Mouse (Mus musculus) liver, embryonic 15.5 days (tissue): ENCODE results near the gene Ccdc141. TPM values are rescaled to one million over a fixed set of nuclear protein-coding genes. Genes with fewer than 3 reads are reported as not detected.

Experiments used
- ATAC-seq: fragments of 200-750 bp; cut with Nextera tagmentation; 2 replicates; pipeline ENCODE4 v1.8.0; 2017; ENCODE audit warnings: moderate number of reproducible peaks, mild to moderate bottlenecking, moderate library complexity; ENCODE audit not compliant: insufficient read depth
- H3K27ac ChIP-seq: fragments of 300-500 bp; sonication (generic); replicated peaks from 2 replicates; pipeline ENCODE4 v1.5.1; 2015; ENCODE audit warnings: mild to moderate bottlenecking, inconsistent platforms
- H3K27me3 ChIP-seq: fragments of 300-500 bp; sonication (generic); 2 replicates; pipeline ENCODE4 v1.6.1; 2015; ENCODE audit warnings: mild to moderate bottlenecking, inconsistent platforms
- H3K36me3 ChIP-seq: fragments of 300-500 bp; sonication (generic); replicated peaks from 2 replicates; pipeline ENCODE4 v1.6.1; 2015; ENCODE audit warnings: moderate library complexity, mild to moderate bottlenecking, inconsistent platforms
- H3K4me1 ChIP-seq: fragments of 300-500 bp; sonication (generic); replicated peaks from 2 replicates; pipeline ENCODE4 v1.6.1; 2015; ENCODE audit warnings: inconsistent platforms
- H3K4me2 ChIP-seq: fragments of 300-500 bp; sonication (generic); 2 replicates; pipeline ENCODE4 v1.6.1; 2015; ENCODE audit warnings: moderate library complexity, mild to moderate bottlenecking, inconsistent platforms
- H3K4me3 ChIP-seq: fragments of 300-500 bp; sonication (generic); replicated peaks from 2 replicates; pipeline ENCODE4 v1.5.1; 2015; ENCODE audit warnings: mild to moderate bottlenecking, inconsistent platforms
- H3K9ac ChIP-seq: fragments of 300-500 bp; sonication (generic); 2 replicates; pipeline ENCODE4 v1.6.1; 2015; ENCODE audit warnings: moderate library complexity, mild to moderate bottlenecking, inconsistent platforms
- H3K9me3 ChIP-seq: fragments of 300-500 bp; sonication (generic); replicated peaks from 2 replicates; pipeline ENCODE4 v1.6.1; 2016; ENCODE audit warnings: inconsistent platforms
- WGBS: fragments of 180-500 bp; shearing (Covaris S2); methylation state at CpG from one replicate; pipeline ENCODE4 v1.1.7; 2015; ENCODE audit warnings: mixed read lengths; ENCODE audit not compliant: insufficient replicate concordance; 5-methylcytosine and 5-hydroxymethylcytosine counted together
- polyA plus RNA-seq: library from polyadenylated mRNA; unstranded; fragments of >200 nt; fragmentation: Nextera tagmentation; extraction: Ambion mirVana; gene quantifications from 2 replicates; pipeline ENCODE4 v1.2.1, GENCODE M21; 2015

The Ccdc141 gene
- polyA plus RNA-seq, 1 experiment from 2014 or later: 1.4 TPM

DNA sequence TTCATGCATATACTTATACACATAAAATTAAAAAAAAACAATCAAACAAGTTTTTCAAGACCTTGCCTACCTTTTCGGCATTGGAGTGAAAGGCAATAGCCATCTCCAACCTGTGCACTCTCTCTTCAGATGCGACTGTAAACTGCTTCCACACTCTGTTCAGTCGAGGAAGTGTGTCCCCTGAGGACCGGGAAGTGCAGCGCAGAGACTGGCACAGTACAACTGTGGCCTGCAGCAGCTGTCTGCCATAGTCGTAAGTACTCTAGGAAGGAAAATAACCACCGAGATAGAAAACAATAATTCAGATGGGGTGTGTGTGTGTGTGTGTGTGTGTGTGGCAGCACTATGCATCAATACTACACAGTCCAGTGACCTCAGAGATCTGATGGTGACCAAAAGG lies 20.5 kb upstream of the Ccdc141 start:
- H3K4me1 ChIP-seq: no peaks in the 10 kb centered on the region
- no peak for ATAC-seq
- H3K9ac ChIP-seq: no peak overlapping the region
- H3K9me3 ChIP-seq: no peaks in the 10 kb centered on the region
- WGBS: 72% methylated on average over 7 of the region's 7 CpGs
- H3K4me3 ChIP-seq: no peak overlapping the region
- no peaks in the 10 kb centered on the region for H3K27me3 ChIP-seq
- H3K27ac ChIP-seq: no peak overlapping the region
- no peak overlapping the region for H3K4me2 ChIP-seq
- H3K36me3 ChIP-seq: no peaks in the 10 kb centered on the region

DNA sequence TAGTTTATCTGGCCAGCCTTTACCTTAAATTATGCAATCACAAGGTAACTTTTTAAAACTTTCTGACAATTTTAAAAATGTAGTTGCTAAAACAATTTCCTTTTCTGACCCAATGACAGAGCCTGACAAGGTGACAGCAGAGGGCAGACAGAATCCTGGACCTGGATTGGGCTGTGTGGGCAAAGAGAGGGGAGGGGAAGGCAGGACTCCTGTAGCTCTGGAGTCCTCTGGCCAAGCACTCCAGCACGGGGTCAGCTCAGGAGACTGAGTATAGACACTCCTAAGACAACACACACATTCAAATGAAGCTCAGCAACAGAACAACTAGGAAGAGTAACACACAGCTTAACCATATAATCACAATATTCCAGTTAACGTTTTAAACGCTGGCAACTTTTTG lies 19.9 kb upstream of the Ccdc141 start:
- Histone ChIP-seq H3K27me3 (no peaks in the 10 kb centered on the region), H3K4me1 (no peaks in the 10 kb centered on the region), H3K9me3 (no peaks in the 10 kb centered on the region), H3K4me2 (no peak overlapping the region), H3K36me3 (no peaks in the 10 kb centered on the region), H3K4me3 (no peak overlapping the region), H3K9ac (no peak overlapping the region), H3K27ac (no peak overlapping the region)
- ATAC-seq: no peak
- WGBS: 75% methylated on average over 3 of the region's 3 CpGs

DNA sequence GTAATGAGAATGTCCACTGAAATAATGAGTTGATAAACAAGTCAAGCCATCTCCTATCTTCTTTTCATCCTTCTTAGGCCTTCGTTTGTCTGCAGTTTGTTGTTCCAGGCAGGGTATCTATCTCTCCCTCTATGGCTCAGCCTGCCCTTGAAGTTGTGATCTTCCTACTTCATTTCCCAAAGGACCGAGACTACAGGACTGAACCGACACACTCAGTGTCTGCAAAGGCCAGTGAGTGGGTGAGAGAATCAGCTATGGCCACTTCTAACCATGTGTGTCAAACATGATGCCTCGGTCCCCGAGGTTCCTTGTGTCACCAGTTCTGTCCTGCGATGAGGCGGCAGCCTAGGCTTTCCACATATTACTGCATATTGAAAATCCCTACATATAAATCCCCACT lies 19.2 kb upstream of the Ccdc141 start:
- no peaks in the 10 kb centered on the region for H3K9me3 ChIP-seq
- no peaks in the 10 kb centered on the region for H3K4me1 ChIP-seq
- H3K36me3 ChIP-seq: no peaks in the 10 kb centered on the region
- ATAC-seq: no peak
- H3K27me3 ChIP-seq: no peaks in the 10 kb centered on the region
- no peak overlapping the region for H3K4me2 ChIP-seq
- no peak overlapping the region for H3K4me3 ChIP-seq
- H3K27ac ChIP-seq: no peak overlapping the region
- H3K9ac ChIP-seq: no peak overlapping the region
- 77% methylated on average over 7 of the region's 7 CpGs for WGBS

DNA sequence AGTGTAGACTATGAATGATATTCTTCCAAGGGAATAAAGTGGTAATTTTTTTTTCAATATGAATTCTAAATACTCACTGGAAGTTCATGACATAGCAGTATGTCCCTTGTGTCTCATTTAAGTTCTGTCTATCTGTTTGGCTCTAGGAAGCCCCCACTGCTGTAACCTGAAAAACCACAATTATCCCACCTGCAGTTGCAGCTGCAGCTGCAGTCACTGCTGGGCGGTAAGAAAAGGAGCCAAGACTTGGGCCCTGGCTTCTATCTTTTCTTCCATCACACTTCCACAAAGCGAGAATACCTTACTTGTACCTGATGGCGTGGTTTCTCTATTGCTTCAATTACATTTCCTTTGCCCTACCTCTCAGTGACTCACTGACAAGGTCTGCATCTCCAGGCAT lies 17.1 kb upstream of the Ccdc141 start:
- Histone ChIP-seq H3K4me2 (no peak overlapping the region), H3K36me3 (no peaks in the 10 kb centered on the region)
- ATAC-seq: no peak

DNA sequence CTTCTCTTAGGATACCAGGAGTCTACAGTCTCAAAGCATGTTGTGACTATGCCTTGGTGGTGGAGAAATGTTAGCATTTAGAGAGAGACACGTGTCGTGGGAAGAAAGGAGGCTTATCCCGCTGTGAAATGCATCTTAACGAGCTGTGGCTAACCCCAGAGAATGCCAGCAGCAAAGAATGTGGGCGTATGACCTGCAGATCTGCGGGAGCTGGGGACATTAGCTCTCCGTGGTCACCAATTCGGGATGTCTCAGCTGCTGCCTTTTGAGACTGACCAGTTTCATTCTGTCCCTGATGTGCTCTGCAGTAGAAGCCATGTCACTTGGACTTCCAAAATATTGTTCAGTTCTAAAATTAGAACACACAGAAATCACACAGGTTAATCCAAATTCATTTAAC lies 16.5 kb upstream of the Ccdc141 start:
- WGBS: 66% methylated on average over 8 of the region's 8 CpGs
- no peak for ATAC-seq
- H3K27me3 ChIP-seq: no peaks in the 10 kb centered on the region

More for the DNA sequence above, 17.1 kb upstream of the Ccdc141 start:
- H3K4me1 ChIP-seq: no peaks in the 10 kb centered on the region
- H3K27me3 ChIP-seq: no peaks in the 10 kb centered on the region
- H3K4me3 ChIP-seq: no peak overlapping the region
- 63% methylated on average over 3 of the region's 3 CpGs for WGBS
- H3K27ac ChIP-seq: no peak overlapping the region
- H3K9ac ChIP-seq: no peak overlapping the region
- H3K9me3 ChIP-seq: no peaks in the 10 kb centered on the region

DNA sequence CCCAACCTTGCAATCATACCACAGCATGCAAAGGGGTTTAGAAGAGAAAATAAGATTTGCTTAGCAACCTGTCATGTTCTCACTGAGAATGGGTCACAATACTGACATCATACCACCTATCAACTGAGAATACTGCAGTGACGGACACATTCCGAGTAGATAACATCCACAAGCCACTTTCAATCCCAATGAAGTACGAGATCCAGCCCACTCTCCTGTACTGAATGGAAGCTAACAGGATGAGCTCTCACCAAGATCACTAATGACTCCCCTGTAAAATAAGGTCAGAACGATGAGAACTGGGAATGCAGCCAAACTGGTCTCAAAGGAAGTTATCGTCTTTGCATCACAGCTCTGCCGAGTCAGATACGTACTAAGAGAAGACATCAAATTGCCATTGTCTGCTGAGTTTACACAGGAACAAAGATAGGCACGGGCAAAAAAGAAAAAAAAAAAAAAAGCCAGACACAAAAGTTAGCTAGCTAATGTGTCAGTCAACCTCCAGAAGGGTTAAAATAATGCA lies 13.7 kb upstream of the Ccdc141 start:
- no peak overlapping the region for H3K4me3 ChIP-seq
- no peaks in the 10 kb centered on the region for H3K27me3 ChIP-seq
- H3K27ac ChIP-seq: no peak overlapping the region
- H3K4me1 ChIP-seq: peaks cover 4% of the 10 kb centered on the region; the same call in 1 of the 2 replicates
- no peaks in the 10 kb centered on the region for H3K9me3 ChIP-seq
- WGBS: 66% methylated on average over 8 of the region's 8 CpGs
- H3K4me2 ChIP-seq: no peak overlapping the region
- no peak for ATAC-seq
- no peaks in the 10 kb centered on the region for H3K36me3 ChIP-seq
- H3K9ac ChIP-seq: no peak overlapping the region

More for the DNA sequence above, 16.5 kb upstream of the Ccdc141 start:
- no peaks in the 10 kb centered on the region for H3K9me3 ChIP-seq
- H3K4me1 ChIP-seq: no peaks in the 10 kb centered on the region
- no peak overlapping the region for H3K4me2 ChIP-seq
- H3K4me3 ChIP-seq: no peak overlapping the region
- no peak overlapping the region for H3K9ac ChIP-seq
- no peak overlapping the region for H3K27ac ChIP-seq
- no peaks in the 10 kb centered on the region for H3K36me3 ChIP-seq

DNA sequence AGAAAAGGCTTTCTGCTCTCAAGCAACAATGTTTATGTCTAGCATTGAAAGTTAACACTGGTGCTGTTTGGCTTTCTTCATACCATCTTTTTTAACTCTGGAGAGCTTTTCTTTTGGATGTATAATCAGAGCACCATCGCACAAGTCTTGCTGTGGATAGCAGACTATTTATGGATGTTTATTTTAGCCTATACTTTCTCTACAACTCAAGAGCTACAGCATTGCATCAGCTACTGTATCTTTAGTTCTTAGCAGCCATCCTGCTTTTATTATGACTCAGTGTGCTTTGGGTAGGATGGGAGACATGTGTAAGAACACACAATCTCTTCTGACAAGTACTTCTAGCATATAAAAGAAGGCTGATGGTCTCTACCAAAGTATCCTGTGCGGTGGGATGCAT lies 13.2 kb upstream of the Ccdc141 start:
- Histone ChIP-seq H3K36me3 (no peaks in the 10 kb centered on the region), H3K27me3 (no peaks in the 10 kb centered on the region), H3K4me2 (no peak overlapping the region), H3K9me3 (no peaks in the 10 kb centered on the region), H3K4me3 (no peak overlapping the region), H3K4me1 (peaks cover 9% of the 10 kb centered on the region; the same call in 1 of the 2 replicates), H3K9ac (no peak overlapping the region), H3K27ac (no peak overlapping the region)
- no peak for ATAC-seq
- 67% methylated on average over 2 of the region's 2 CpGs for WGBS

DNA sequence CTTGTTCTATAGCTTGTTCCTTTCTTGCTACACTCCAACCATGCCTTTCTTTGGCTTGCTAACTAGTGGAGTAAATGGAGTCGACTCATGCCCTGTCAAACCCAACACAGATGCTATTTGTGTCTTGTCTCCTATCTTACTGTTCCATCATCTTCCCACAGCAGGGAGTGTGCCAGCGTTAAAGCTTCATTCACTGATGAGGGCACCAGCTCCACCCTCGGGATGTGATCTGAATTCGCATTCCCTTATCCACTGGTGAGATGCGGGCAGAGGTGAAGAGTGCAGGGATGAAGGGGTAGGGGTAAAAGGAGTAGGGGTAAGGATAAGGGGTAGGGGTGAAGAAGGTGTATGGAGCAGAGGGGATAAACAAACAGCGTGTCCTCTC lies 12.6 kb upstream of the Ccdc141 start:
- Histone ChIP-seq H3K4me1 (peaks cover 14% of the 10 kb centered on the region), H3K27me3 (no peaks in the 10 kb centered on the region), H3K9ac (no peak overlapping the region), H3K4me2 (no peak overlapping the region), H3K27ac (no peak overlapping the region), H3K4me3 (no peak overlapping the region), H3K36me3 (no peaks in the 10 kb centered on the region), H3K9me3 (no peaks in the 10 kb centered on the region)
- ATAC-seq: no peak
- WGBS: 58% methylated on average over 6 of the region's 6 CpGs

DNA sequence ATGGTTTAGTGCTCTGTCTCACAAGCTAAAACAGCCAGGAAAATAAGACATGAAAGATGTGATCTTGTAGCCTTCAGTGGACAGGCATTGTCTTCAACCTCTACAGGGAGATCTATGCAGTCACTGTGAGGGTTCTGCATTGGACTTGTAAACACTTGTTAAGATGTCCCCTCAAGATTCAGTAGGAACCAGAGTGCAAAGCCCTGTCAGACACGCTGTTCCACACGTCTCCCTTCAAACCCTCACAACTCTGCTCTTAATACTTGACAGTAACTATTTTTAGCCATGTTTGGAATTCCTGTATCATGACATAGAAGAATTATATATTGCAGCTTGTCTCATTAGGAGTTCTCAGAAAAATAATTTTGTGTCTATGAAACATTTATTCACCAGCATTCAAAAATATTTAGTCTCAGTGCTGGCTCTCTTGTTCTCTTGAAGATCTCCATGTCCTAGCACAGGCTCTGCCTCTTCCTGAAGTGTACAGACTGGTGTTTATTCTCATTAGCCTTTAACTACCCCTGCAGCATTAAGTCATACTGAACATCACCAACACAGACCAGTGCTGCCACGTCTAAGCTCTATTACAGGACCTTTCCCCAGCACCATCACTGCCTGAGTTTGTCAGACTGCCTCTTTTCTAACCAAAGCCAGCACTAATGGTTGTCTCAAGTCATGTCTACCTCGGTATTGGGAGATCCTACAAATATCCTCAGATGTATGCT lies 12.0 kb upstream of the Ccdc141 start:
- 54% methylated on average over 4 of the region's 4 CpGs for WGBS
- H3K27ac ChIP-seq: no peak overlapping the region
- H3K9ac ChIP-seq: no peak overlapping the region
- H3K4me1 ChIP-seq: peaks cover 20% of the 10 kb centered on the region
- no peaks in the 10 kb centered on the region for H3K27me3 ChIP-seq
- no peak overlapping the region for H3K4me2 ChIP-seq
- ATAC-seq: no peak
- no peaks in the 10 kb centered on the region for H3K9me3 ChIP-seq
- no peak overlapping the region for H3K4me3 ChIP-seq
- no peaks in the 10 kb centered on the region for H3K36me3 ChIP-seq

DNA sequence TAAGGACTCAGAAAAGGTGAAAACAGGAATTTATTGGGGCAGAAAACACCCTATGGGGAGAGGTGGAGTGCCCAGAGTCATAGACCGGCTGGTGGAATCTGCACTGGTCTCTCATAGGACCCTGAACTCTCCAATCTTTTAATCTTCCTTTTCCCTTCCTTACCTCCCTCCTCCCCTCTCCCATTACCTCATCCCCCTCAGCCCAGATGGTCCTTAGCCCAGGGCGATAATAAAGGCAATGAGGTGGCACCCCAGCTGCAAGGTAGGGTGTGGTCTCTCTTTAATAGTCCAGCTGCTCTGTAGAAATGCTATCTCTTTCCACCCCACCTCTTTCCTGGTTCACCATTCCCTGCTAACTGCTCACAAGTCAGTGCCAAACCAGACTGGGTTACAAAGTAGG lies 7.0 kb upstream of the Ccdc141 start:
- H3K4me3 ChIP-seq: no peak overlapping the region
- H3K27me3 ChIP-seq: no peaks in the 10 kb centered on the region
- peaks cover 39% of the 10 kb centered on the region for H3K4me1 ChIP-seq
- no peaks in the 10 kb centered on the region for H3K36me3 ChIP-seq
- ATAC-seq: peak; percentile 85
- 37% methylated on average over 2 of the region's 2 CpGs for WGBS
- H3K4me2 ChIP-seq: peak overlapping the region; percentile 58
- no peaks in the 10 kb centered on the region for H3K9me3 ChIP-seq
- H3K27ac ChIP-seq: peak overlapping the region; percentile 49
- H3K9ac ChIP-seq: no peak overlapping the region

DNA sequence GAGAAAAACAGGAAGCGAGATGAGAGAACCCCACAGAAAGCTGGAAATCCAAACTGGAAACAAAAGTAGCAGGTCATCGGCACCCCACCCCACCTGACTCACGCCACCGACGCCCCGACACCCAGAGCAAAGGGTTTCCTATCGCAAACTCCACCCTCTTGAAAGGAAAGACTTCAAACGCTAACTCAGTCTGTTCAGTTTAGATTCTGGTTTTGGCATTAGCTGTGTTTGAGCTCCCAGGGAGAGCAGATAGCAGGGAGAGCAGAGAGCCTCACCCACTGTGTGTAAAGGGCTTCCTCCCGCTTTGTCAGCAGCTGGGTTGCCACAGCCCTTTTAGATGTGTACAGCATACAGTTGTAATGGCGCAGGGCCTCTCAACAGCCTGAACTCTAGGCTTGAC lies 6.0 kb upstream of the Ccdc141 start:
- Histone ChIP-seq H3K4me1 (peaks cover 48% of the 10 kb centered on the region), H3K4me2 (peak overlapping the region; percentile 58), H3K9ac (no peak overlapping the region), H3K4me3 (peak overlapping the region; percentile 9; the same call in 1 of the 2 replicates), H3K27ac (peak overlapping the region; percentile 73), H3K9me3 (no peaks in the 10 kb centered on the region), H3K36me3 (no peaks in the 10 kb centered on the region), H3K27me3 (no peaks in the 10 kb centered on the region; the same call in 1 of the 2 replicates)
- 12% methylated on average over 10 of the region's 10 CpGs for WGBS
- ATAC-seq: peak; percentile 80

DNA sequence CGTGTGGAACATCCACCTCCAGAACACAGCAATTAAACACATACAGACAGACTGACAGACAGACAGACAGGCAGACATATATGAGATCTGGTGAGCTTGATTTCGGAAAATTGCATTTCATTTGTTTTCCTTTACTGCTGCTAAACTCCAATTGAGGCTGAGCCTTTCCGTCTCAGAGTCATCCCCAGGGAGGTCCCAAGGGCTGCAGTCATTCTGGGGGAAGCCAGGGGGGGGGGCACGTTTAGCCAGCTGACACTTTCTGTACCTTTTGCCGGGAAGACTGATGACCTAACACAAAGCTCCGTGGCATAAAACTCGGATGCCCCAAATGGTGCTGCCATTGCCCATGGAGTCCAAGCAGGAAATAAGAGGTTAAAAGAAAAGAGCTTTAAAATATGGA lies 5.0 kb upstream of the Ccdc141 start:
- no peaks in the 10 kb centered on the region for H3K9me3 ChIP-seq
- no peak overlapping the region for H3K4me2 ChIP-seq
- 49% methylated on average over 7 of the region's 7 CpGs for WGBS
- no peak for ATAC-seq
- no peak overlapping the region for H3K27ac ChIP-seq
- H3K4me3 ChIP-seq: no peak overlapping the region
- H3K27me3 ChIP-seq: no peaks in the 10 kb centered on the region; the same call in 1 of the 2 replicates
- H3K4me1 ChIP-seq: peaks cover 55% of the 10 kb centered on the region
- no peaks in the 10 kb centered on the region for H3K36me3 ChIP-seq
- no peak overlapping the region for H3K9ac ChIP-seq
